Mouse (Mus musculus) ZHBTc4 (cell line): ENCODE measurements around the gene Gm13090.

Experiments used
- DNase-seq: peaks from one replicate; pipeline ENCODE4 v3.0.0-alpha.2; 2011; ENCODE audit warnings: low read depth, low spot score

Gene Gm13090

DNA sequence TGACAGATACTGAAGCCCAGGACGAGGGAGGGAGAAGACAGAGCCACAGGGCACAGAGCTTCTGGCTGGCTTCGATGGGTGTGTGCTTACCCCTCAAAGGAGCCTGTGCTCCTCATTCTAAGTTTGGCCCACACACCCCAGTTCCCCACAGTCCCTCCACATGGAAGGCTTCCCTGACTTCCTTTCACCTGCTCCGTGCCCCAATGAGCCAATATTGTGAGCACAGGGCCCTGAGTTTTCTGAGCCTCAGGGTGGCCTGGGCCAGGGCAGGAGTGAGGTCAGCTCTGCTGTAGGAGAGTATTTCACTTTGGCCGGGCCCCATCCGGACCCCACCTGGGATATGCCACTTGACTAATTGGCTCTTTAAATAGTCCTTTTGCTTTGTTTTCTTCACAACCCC, 48.3 kb downstream of the Gm13090 start:
- no peak for DNase-seq

DNA sequence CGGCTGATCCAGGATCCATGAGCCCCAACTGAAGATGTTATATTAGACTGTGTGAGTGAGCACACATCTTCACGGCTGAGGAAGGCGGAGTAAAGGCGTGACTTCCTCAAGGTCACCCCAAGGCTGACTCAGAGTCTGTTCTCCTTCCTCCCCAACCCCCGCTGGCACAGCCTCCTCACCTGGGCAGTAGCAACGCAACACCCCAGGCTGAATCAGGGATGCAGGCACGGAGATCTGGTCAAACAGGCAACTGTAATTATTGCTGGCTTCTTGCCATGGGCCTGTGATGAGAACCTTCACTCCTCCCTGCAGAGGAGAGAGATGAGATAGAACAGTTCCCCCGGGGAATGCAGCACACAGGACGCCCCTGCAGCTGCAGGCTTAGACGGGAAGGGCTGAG, 48.8 kb downstream of the Gm13090 start:
- peak; percentile 36 for DNase-seq

DNA sequence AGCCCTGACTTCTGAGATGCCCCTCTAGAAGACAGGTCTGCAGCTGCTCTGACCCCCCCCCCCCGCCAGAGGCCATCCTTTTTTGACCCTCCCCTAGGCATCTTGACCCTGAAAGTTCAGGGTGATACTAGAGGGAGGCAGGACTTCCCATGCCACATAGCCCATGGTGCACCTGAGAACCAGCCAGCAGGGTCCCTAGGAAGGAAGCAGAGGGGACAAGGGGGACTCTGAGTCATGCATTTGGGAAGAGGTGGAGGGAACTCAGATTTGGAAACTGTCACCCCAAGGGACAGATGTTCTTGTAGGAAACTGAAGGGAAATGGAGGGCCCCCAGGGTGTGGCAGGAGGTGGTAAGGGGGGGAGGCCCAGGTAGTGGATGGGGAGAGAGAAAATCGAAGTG, 49.2 kb downstream of the Gm13090 start:
- no peak for DNase-seq

DNA sequence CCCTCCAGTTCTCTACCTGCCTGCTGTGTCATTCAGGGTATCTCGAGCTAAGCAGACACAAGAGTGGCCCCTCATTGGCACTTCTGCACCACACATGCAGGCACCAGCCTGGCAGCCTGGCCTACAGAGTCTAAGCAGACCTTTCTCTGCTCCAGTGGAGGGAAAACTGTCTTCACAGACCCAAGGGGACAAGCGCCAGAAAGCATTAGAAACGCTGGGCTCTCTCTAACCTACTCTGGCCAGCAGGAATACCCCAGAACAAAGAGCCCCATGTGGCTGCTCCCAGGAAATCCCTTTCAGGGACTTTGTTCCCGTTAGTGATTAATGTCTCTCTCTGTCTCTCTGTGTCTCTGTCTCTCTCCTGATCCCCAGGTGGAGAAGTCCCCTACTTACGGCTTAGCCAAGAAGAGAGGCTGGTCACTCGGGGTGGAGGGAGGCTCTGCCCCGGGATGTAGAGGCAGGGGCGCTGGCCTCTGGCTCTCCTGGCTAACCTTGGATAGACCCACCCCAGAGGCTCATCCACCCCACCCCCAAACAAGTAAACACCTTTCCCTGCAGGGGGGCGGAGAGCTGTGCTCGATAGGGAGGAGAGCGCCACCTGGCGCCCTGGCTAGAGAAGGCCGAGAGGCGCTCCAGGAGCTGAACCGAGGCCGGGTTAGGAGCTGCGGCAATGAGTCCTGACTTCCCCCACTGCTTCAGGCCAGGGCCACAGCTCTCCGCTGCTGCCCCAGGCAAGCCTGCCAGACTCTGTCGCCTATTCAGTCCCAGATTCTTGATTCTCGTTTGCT, 49.9 kb downstream of the Gm13090 start:
- DNase-seq, result peak; percentile 94

DNA sequence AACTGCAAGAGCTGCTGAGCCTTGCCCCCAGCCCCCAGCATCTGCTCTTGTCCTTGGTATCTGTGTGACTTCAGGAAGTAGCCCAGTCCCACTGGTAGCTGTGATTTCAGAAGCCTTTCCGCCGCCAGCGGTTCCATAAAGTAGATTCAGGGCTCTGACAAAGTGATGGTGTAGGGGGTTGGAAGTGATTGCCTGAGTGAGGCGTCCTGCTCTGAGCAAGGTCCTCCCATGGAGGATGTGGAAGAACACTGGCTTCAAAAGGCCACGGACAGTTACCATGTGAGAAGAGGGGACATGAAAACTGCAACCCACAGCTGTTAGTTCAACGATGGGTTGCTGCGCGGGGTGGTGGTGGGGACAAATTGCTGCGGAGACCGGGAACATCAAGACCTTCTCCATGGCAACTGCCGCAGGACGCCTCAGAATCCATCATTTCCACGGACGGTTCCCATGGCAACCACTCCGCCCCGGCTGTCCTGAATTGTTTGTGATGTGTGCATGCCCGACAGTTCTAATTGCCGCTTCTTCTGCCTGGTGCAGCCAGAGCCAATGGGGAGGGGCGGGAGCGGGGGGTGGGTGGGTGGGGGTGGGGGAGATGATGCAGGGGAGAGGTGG, 51.1 kb downstream of the Gm13090 start:
- peak; percentile 80 for DNase-seq
